Mouse (Mus musculus) ES-E14 (cell line): ENCODE measurements around the gene C1ra.

Experiments used
- HCFC1 ChIP-seq: IDR thresholded peaks from 2 replicates; pipeline ENCODE4 v1.6.1; 2012; ENCODE audit warnings: low read length, inconsistent platforms, borderline replicate concordance; ENCODE audit not compliant: insufficient read depth
- MAFK ChIP-seq: IDR thresholded peaks from 2 replicates; pipeline ENCODE4 v1.6.1; 2014; ENCODE audit warnings: mild to moderate bottlenecking, low read depth, low read length, inconsistent platforms; ENCODE audit not compliant: insufficient read depth
- ZC3H11A ChIP-seq: IDR thresholded peaks from 2 replicates; pipeline ENCODE4 v1.6.1; 2012; ENCODE audit warnings: low read depth, mild to moderate bottlenecking, inconsistent platforms, low read length, borderline replicate concordance
- ZNF384 ChIP-seq: IDR thresholded peaks from 2 replicates; pipeline ENCODE4 v1.6.1; 2012; ENCODE audit warnings: low read depth, low read length, inconsistent platforms

DNA sequence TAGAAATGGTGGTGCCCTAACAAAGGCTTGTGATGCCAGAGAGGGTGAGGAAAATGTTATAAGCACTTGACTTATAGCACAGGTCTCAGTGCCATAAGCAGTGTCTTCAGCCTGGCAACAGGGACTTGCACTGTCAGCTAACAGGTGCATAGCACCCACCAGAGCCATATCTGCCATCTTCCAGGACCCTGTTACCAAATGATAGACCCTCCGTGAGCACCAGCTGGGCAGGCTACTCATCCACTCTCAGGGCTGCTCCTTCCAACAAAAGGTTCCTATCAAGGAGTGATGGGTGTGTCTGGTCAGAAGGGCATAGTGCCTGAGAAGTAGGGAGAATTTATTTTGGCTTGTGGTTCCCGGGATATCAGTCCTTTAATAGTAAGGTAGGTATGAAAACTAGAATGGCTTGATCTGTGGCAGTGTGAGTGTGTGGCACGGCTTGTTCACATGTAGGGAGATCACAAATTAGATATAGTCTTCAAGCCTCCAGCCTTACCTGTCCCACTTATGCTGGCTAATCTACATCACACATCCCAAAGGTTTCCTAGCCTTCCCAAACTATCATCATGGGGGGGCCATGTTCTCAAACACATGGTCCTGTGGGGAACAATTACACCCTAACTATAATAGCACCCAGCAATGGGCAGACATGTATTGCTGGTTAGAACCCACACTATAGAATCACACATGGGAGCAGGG is 33.2 kb upstream of the C1ra start:
- no peak for TF ChIP-seq ZNF384
- no peak for TF ChIP-seq ZC3H11A
- TF ChIP-seq MAFK: no peak
- no peak for TF ChIP-seq HCFC1
